Mouse (Mus musculus) mature B cell (primary cell): ENCODE results near the gene 9930021J03Rik.

Experiments used
- in situ Hi-C: fragments of 300-500 bp; cut with MboI; formaldehyde crosslinking; loops from 2 replicates; pipeline ENCODE4 v1.14.3; 2019

9930021J03Rik gene

DNA sequence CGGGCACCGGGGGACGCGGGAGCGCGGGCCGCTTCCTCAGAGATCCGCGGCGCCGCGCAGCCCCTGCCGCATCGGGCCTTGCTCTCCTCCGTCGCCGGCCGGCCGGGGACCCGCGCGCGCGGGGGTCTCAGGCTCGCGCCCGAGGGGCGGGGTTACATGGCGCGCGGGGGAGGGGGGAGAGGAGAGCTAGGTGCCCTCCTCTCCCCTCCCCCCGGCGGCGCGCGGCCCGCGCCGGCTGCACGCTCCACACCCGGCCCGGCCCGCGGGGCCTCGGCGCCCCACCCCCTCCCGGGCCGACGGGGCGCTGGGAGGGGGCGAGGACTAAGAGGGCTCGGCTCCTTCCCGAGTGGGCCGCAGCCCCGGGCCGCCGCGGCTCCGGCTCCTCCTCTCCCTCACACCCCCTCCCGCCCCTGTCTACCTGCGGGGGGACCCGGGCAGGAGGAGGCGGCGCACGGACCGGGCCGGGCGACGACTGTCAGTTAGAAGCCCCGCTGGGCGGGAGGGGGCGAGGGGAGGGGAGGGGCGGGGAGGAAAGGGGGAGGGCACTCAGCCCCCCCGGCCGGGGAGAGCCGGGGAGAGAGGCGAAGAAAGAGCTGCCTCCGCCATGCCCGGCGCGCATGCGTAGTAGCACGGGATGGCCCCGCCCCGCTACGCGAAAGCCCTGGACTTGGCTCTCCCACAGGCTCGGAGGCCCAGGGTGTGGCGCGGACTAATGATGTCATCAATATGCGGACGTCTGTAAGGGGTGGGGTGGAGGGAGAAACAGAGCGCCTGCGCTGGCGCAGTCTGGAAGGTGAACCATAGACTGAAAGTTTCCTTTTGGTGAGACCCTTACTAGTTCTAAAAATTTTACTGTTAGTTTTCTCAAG is at the start of gene 9930021J03Rik:
9930021J03Rik (minus strand) TSS at position 73 of the 869 bp plus-strand sequence.
- in situ Hi-C loops: no loop called here

GRCm38 (mm10) chr19:29853711-29854110 is 47.9 kb upstream of the 9930021J03Rik start:
- in situ Hi-C loops: no loop called here

DNA sequence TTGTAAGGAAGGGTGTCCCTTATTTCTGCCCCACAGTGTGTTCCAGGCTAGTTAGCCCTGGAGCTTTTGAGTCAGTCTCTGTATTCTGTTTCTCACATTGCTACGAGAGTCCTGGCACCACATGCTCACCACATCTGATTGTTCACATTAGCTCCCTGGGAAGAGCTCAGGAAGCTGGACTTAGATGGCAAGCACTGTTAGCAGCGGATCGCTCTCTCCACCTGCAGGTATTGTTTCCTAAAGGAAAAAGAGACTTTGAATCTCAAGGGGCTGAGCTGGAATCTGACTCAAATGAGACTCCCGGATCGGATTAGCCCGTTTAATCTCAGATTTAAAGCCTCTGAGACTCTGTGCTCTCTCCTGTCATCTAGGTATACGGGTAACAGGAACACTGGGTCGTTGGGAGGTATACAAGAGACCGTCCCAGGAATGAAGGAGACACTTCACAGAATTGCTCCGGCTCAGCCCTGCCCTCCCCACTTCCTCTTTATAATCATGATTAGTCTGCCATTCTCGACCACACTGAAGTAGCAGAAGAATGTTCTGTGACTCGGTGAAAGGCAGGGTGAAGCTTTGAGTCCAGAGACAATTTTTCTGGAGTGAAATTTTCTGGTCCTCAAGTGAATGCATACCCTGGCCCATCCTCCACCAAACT is 45.4 kb upstream of the 9930021J03Rik start:
- in situ Hi-C loops: no loop called here

GRCm38 (mm10) chr19:29849924-29850551 is 44.2 kb upstream of the 9930021J03Rik start:
- in situ Hi-C loops: no loop called here

GRCm38 (mm10) chr19:29844036-29844661 is 38.4 kb upstream of the 9930021J03Rik start:
- in situ Hi-C loops: no loop called here

DNA sequence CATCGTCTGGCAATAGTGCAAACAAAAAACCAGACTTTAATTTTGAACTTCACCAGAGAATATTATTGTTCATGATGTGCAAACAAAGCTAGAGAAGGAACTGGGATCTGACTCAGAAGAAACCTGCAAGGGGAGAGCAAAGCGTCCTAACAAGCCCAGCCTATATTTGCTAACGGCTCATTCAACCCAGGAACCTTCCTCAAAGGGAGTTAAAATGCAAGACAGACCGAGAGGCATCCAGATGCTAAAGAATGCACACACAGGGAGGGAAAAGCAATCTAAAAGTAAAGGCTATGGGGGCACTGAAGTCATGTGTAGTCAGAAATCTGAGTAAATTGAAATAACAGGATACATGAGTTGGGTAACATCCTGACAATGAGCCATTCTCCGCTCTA is 37.8 kb upstream of the 9930021J03Rik start:
- in situ Hi-C loops: no loop called here

DNA sequence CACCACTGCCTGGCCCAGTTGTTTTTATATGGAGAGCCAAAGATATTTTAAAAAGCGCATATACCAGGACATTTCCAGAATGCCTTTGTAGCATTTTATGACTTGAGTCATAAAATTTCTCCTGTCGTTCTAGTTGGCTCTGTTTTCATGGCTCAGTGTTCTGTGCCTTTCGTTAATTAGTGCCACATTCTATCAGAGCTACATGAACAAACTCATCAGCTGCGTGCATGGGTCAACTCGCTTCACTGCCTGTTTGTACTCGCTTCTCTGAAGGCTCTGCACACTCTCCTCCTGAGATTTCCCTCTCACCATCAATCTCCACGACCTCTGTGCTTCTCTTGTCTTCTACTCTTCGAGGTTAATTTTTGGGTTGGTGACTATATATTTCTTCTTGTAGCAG is 37.2 kb upstream of the 9930021J03Rik start:
- in situ Hi-C loops: no loop called here

- in situ Hi-C loops: no loop called here
Observed at GRCm38 (mm10) chr19:29840642-29841041, 34.9 kb upstream of the 9930021J03Rik start.

DNA sequence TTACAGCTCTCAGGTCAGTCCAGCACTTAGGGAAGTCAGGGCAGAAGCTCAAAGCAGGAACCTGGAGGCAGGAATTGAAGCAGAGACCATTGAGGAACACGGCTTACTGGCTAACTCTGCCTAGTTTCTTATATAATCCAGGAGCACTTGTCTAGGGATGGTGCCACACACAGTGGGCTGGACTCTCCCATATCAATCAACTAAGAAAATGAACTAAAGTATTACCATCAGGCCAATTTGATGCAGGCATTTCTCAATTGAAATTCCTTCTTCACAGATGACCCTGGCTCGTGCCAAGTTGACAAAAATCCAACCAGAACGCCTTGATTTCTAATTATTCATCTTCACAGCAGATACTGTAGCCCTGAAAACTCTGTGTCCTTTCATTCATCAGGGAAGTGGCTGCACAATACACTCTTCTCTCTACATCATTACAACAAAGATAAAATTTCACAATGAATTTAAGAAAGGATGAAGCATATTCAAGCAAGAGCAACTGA is 32.9 kb upstream of the 9930021J03Rik start:
- in situ Hi-C loops: no loop called here

- in situ Hi-C loops: no loop called here
Observed at GRCm38 (mm10) chr19:29838171-29838570, 32.4 kb upstream of the 9930021J03Rik start.

- in situ Hi-C loops: no loop called here
Observed at GRCm38 (mm10) chr19:29835364-29836034, 29.7 kb upstream of the 9930021J03Rik start.

- in situ Hi-C loops: no loop called here
Observed at GRCm38 (mm10) chr19:29830911-29831310, 25.1 kb upstream of the 9930021J03Rik start.

- in situ Hi-C loops: no loop called here
Observed at GRCm38 (mm10) chr19:29828558-29828957, 22.8 kb upstream of the 9930021J03Rik start.

GRCm38 (mm10) chr19:29826686-29827085 is 20.9 kb upstream of the 9930021J03Rik start:
- in situ Hi-C loops: no loop called here

DNA sequence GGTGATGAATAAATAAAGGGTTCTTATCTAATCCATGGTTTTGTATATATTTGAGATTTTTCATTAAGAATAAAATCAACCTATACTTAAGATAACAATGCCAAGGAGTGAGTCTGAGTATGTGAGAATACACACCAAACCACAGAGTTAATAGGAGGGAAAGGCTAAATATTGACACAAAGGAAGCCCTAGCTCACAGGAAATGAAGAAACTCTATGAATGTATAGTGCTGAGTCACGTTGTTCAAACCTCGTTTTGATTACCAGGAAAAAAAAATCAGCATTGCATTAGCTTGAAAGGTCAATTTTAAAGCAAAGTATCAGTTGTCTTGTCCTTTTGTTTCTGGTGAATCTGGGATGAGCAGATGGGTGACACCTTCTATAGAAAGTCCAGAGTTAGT is 19.2 kb upstream of the 9930021J03Rik start:
- in situ Hi-C loops: no loop called here

- in situ Hi-C loops: no loop called here
Observed at GRCm38 (mm10) chr19:29824034-29824700, 18.4 kb upstream of the 9930021J03Rik start.

DNA sequence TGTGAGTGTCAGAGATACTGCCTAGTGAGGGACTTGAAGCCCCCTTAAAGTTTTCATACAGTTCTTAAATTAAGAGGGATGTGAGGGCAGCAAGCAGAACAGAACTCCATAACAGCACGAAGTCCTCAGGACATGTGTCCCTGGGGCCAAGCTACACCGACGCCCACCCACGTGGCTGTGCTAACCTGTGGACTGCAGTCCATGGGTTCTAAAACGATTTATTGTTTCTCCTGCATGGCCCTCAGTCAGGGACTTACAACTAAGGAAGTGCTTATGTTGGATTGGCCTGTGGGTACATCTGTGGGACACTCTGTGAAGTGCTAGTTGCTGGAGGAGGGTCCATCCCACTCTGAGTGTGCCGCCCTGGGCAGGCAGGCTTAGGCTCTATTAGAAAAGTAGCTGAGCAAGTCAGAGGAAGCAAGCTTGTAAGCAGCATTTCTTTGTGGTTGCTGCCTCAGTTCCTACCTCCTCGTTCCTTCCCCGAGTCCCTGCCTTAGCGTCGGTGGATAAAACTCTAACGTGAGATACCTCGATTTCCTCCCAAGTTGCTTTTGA is 17.7 kb upstream of the 9930021J03Rik start:
- in situ Hi-C loops: no loop called here

DNA sequence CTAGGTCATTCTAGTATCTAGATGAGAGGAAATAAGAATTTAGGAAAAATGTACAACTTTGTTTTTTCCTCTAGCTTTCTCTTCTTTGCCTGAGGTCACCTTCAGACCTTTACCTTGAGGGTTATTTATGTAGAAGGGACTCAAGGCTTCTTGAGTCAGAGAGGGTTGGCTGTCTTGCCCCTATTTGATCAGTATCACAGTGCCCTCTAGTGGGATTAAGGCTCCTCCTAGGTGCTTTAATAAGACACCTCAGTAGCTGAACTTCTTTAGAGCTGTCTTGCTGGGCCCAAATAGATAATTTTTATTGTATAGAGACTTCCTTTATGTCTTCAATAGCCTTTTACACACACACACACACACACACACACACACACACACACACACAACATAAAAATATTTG is 15.2 kb upstream of the 9930021J03Rik start:
- in situ Hi-C loops: no loop called here

DNA sequence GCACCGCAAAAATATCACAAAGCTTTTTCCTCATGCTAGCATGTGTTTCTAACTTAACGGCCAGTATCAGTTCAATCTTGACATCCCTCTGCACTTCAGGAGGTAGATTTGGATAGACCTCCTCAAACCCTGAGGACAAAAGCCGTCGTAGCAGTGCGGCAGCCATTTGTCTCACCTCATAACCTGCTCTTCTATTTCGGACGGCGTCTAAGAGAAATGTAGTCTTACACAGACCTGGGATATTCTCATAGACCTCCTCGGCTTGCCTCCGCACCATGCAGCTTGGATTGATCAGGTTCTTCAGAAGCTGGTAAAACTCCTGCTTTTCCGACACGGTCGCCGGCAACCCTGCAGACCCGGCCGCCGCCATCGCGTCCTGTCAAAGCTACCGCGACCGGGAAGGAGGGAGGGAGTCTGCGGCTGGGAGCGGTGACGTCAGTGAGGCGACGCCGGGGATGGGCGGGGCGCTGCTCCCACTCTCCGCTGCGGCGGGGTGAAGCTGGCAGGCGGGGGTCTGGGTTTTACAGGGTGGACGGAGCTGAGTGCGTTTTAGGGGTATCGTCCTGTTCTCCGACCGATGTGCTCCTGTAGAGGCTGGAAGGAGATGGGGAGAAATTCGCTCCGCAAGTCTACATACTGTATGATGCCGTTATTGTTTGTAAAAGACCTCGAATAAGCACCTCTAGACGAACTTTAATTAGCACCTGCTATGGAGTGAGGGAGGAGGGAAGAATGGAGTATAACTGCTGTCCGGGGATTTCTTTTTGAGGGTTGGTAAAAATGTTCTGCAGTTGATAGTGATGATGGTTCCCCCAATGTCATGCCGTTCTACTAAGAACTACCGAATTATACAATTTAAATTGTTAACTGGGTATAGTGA is 7.0 kb upstream of the 9930021J03Rik start, which contains the start of gene Ranbp6:
Ranbp6 (minus strand) TSS at position 394 of the 880 bp plus-strand sequence.
- in situ Hi-C loops: no loop called here
